Mouse (Mus musculus): ENCODE data around the gene Lmtk2. TPM values are rescaled to one million over a fixed set of nuclear protein-coding genes. Genes with fewer than 3 reads are reported as not detected.
A peak's percentile ranks its signal among the peaks of the same experiment; 100 is the strongest.

Lmtk2 gene
- polyA plus RNA-seq, 1 experiment from 2014 or later: 6.8 TPM

- Histone ChIP-seq H3K9me3 (ENCODE audit: control insufficient read depth, low read length) (no peaks in the 10 kb centered on the region), H3K4me1 (ENCODE audit: control insufficient read depth, insufficient read depth, low read length) (peaks cover 6% of the 10 kb centered on the region; the same call in 1 of the 2 replicates), H3K4me3 (ENCODE audit: low read length) (no peak overlapping the region), H3K9ac (ENCODE audit: low read depth, low read length) (no peak overlapping the region), H3K4me2 (replicated peaks; ENCODE audit: low read depth, low read length) (no peak overlapping the region), H3K27me3 (ENCODE audit: control insufficient read depth, insufficient read depth, low read length) (no peaks in the 10 kb centered on the region), H3K27ac (ENCODE audit: low read depth, low read length) (no peak overlapping the region), H3K36me3 (ENCODE audit: control insufficient read depth, insufficient read depth, low read length) (peaks cover 6% of the 10 kb centered on the region; the same call in 1 of the 2 replicates)
- no peak for ATAC-seq (ENCODE audit: low FRiP score, low TSS enrichment)
- WGBS: 75% methylated on average over 7 of the region's 7 CpGs
Observed at GRCm38 (mm10) chr5:144189327-144189726, 89.1 kb downstream of the Lmtk2 start.

GRCm38 (mm10) chr5:144189950-144190583 is 89.8 kb downstream of the Lmtk2 start, which contains the start of gene Bhlha15:
Gene Bhlha15 (plus strand): TSS chr5:144190286.
- H3K4me1 ChIP-seq (ENCODE audit: control insufficient read depth, insufficient read depth, low read length): peaks cover 6% of the 10 kb centered on the region; the same call in 1 of the 2 replicates
- 2% methylated on average over 23 of the region's 26 CpGs for WGBS
- H3K9ac ChIP-seq (ENCODE audit: low read depth, low read length): no peak within 1 kb of the TSS
- no peaks in the 10 kb centered on the region for H3K27me3 ChIP-seq (ENCODE audit: control insufficient read depth, insufficient read depth, low read length)
- H3K4me3 ChIP-seq (ENCODE audit: low read length): peak within 1 kb of the TSS; percentile 27
- H3K9me3 ChIP-seq (ENCODE audit: control insufficient read depth, low read length): no peaks in the 10 kb centered on the region
- peaks cover 2% of the 10 kb centered on the region; the same call in 1 of the 2 replicates for H3K36me3 ChIP-seq (ENCODE audit: control insufficient read depth, insufficient read depth, low read length)
- H3K27ac ChIP-seq (ENCODE audit: low read depth, low read length): no peak within 1 kb of the TSS
- ATAC-seq (ENCODE audit: low FRiP score, low TSS enrichment): peak; percentile 69
- peak within 1 kb of the TSS; percentile 59 for H3K4me2 ChIP-seq (replicated peaks; ENCODE audit: low read depth, low read length)

GRCm38 (mm10) chr5:144191026-144191425 is 90.8 kb downstream of the Lmtk2 start:
- no peak for ATAC-seq (ENCODE audit: low FRiP score, low TSS enrichment)
- no peak overlapping the region for H3K9ac ChIP-seq (ENCODE audit: low read depth, low read length)
- H3K4me1 ChIP-seq (ENCODE audit: control insufficient read depth, insufficient read depth, low read length): peaks cover 6% of the 10 kb centered on the region; the same call in 1 of the 2 replicates
- no peak overlapping the region for H3K4me2 ChIP-seq (replicated peaks; ENCODE audit: low read depth, low read length)
- 54% methylated on average over 23 of the region's 23 CpGs for WGBS
- H3K4me3 ChIP-seq (ENCODE audit: low read length): no peak overlapping the region
- H3K9me3 ChIP-seq (ENCODE audit: control insufficient read depth, low read length): no peaks in the 10 kb centered on the region
- H3K27ac ChIP-seq (ENCODE audit: low read depth, low read length): no peak overlapping the region
- no peaks in the 10 kb centered on the region for H3K27me3 ChIP-seq (ENCODE audit: control insufficient read depth, insufficient read depth, low read length)
- H3K36me3 ChIP-seq (ENCODE audit: control insufficient read depth, insufficient read depth, low read length): 0 out of 2 replicates have a peak, but pooled peaks cover under 1% of the 10 kb centered on the region

- no peak for ATAC-seq (ENCODE audit: low FRiP score, low TSS enrichment)
- Histone ChIP-seq H3K4me2 (replicated peaks; ENCODE audit: low read depth, low read length) (no peak overlapping the region), H3K4me3 (ENCODE audit: low read length) (no peak overlapping the region), H3K9me3 (ENCODE audit: control insufficient read depth, low read length) (no peaks in the 10 kb centered on the region), H3K36me3 (ENCODE audit: control insufficient read depth, insufficient read depth, low read length) (no peaks in the 10 kb centered on the region; the same call in 1 of the 2 replicates), H3K27me3 (ENCODE audit: control insufficient read depth, insufficient read depth, low read length) (no peaks in the 10 kb centered on the region), H3K9ac (ENCODE audit: low read depth, low read length) (no peak overlapping the region), H3K4me1 (ENCODE audit: control insufficient read depth, insufficient read depth, low read length) (peaks cover 6% of the 10 kb centered on the region; the same call in 1 of the 2 replicates), H3K27ac (ENCODE audit: low read depth, low read length) (no peak overlapping the region)
- WGBS: 75% methylated on average over 6 of the region's 6 CpGs
Observed at GRCm38 (mm10) chr5:144192673-144193072, 92.4 kb downstream of the Lmtk2 start.

GRCm38 (mm10) chr5:144194416-144194815 is 94.2 kb downstream of the Lmtk2 start:
- H3K4me2 ChIP-seq (replicated peaks; ENCODE audit: low read depth, low read length): no peak overlapping the region
- H3K36me3 ChIP-seq (ENCODE audit: control insufficient read depth, insufficient read depth, low read length): no peaks in the 10 kb centered on the region; the same call in 1 of the 2 replicates
- H3K27ac ChIP-seq (ENCODE audit: low read depth, low read length): no peak overlapping the region
- H3K9ac ChIP-seq (ENCODE audit: low read depth, low read length): no peak overlapping the region
- peaks cover 6% of the 10 kb centered on the region; the same call in 1 of the 2 replicates for H3K4me1 ChIP-seq (ENCODE audit: control insufficient read depth, insufficient read depth, low read length)
- WGBS: 75% methylated on average over 7 of the region's 7 CpGs
- H3K4me3 ChIP-seq (ENCODE audit: low read length): no peak overlapping the region
- no peaks in the 10 kb centered on the region for H3K9me3 ChIP-seq (ENCODE audit: control insufficient read depth, low read length)
- no peaks in the 10 kb centered on the region for H3K27me3 ChIP-seq (ENCODE audit: control insufficient read depth, insufficient read depth, low read length)
- ATAC-seq (ENCODE audit: low FRiP score, low TSS enrichment): no peak

- no peaks in the 10 kb centered on the region for H3K9me3 ChIP-seq (ENCODE audit: control insufficient read depth, low read length)
- H3K36me3 ChIP-seq (ENCODE audit: control insufficient read depth, insufficient read depth, low read length): no peaks in the 10 kb centered on the region; the same call in 1 of the 2 replicates
- 90% methylated on average over 8 of the region's 8 CpGs for WGBS
- no peak overlapping the region for H3K9ac ChIP-seq (ENCODE audit: low read depth, low read length)
- H3K27ac ChIP-seq (ENCODE audit: low read depth, low read length): no peak overlapping the region
- H3K27me3 ChIP-seq (ENCODE audit: control insufficient read depth, insufficient read depth, low read length): no peaks in the 10 kb centered on the region
- no peak for ATAC-seq (ENCODE audit: low FRiP score, low TSS enrichment)
- peaks cover under 1% of the 10 kb centered on the region; the same call in 1 of the 2 replicates for H3K4me1 ChIP-seq (ENCODE audit: control insufficient read depth, insufficient read depth, low read length)
- no peak overlapping the region for H3K4me2 ChIP-seq (replicated peaks; ENCODE audit: low read depth, low read length)
- H3K4me3 ChIP-seq (ENCODE audit: low read length): no peak overlapping the region
Observed at GRCm38 (mm10) chr5:144195567-144195966, 95.3 kb downstream of the Lmtk2 start.

GRCm38 (mm10) chr5:144200616-144201015 is 100.4 kb downstream of the Lmtk2 start:
- Histone ChIP-seq H3K9me3 (ENCODE audit: control insufficient read depth, low read length) (peaks cover 3% of the 10 kb centered on the region; the same call in 1 of the 2 replicates), H3K27ac (ENCODE audit: low read depth, low read length) (no peak overlapping the region), H3K4me2 (replicated peaks; ENCODE audit: low read depth, low read length) (no peak overlapping the region), H3K9ac (ENCODE audit: low read depth, low read length) (no peak overlapping the region), H3K36me3 (ENCODE audit: control insufficient read depth, insufficient read depth, low read length) (peaks cover 21% of the 10 kb centered on the region), H3K4me3 (ENCODE audit: low read length) (no peak overlapping the region), H3K27me3 (ENCODE audit: control insufficient read depth, insufficient read depth, low read length) (no peaks in the 10 kb centered on the region), H3K4me1 (ENCODE audit: control insufficient read depth, insufficient read depth, low read length) (no peaks in the 10 kb centered on the region)
- WGBS: 84% methylated on average over 11 of the region's 11 CpGs
- no peak for ATAC-seq (ENCODE audit: low FRiP score, low TSS enrichment)

- H3K27ac ChIP-seq (ENCODE audit: low read depth, low read length): no peak overlapping the region
- no peaks in the 10 kb centered on the region for H3K27me3 ChIP-seq (ENCODE audit: control insufficient read depth, insufficient read depth, low read length)
- 98% methylated on average over 6 of the region's 6 CpGs for WGBS
- H3K4me1 ChIP-seq (ENCODE audit: control insufficient read depth, insufficient read depth, low read length): no peaks in the 10 kb centered on the region
- no peak overlapping the region for H3K9ac ChIP-seq (ENCODE audit: low read depth, low read length)
- ATAC-seq (ENCODE audit: low FRiP score, low TSS enrichment): no peak
- H3K9me3 ChIP-seq (ENCODE audit: control insufficient read depth, low read length): peaks cover 3% of the 10 kb centered on the region; the same call in 1 of the 2 replicates
- no peak overlapping the region for H3K4me3 ChIP-seq (ENCODE audit: low read length)
- no peak overlapping the region for H3K4me2 ChIP-seq (replicated peaks; ENCODE audit: low read depth, low read length)
- peaks cover 29% of the 10 kb centered on the region for H3K36me3 ChIP-seq (ENCODE audit: control insufficient read depth, insufficient read depth, low read length)
Observed at GRCm38 (mm10) chr5:144202430-144202829, 102.2 kb downstream of the Lmtk2 start.

GRCm38 (mm10) chr5:144203398-144203959 is 103.2 kb downstream of the Lmtk2 start:
- peaks cover 31% of the 10 kb centered on the region for H3K36me3 ChIP-seq (ENCODE audit: control insufficient read depth, insufficient read depth, low read length)
- ATAC-seq (ENCODE audit: low FRiP score, low TSS enrichment): no peak
- H3K9ac ChIP-seq (ENCODE audit: low read depth, low read length): no peak overlapping the region
- peaks cover 3% of the 10 kb centered on the region; the same call in 1 of the 2 replicates for H3K9me3 ChIP-seq (ENCODE audit: control insufficient read depth, low read length)
- H3K4me1 ChIP-seq (ENCODE audit: control insufficient read depth, insufficient read depth, low read length): no peaks in the 10 kb centered on the region
- H3K27me3 ChIP-seq (ENCODE audit: control insufficient read depth, insufficient read depth, low read length): no peaks in the 10 kb centered on the region
- H3K4me2 ChIP-seq (replicated peaks; ENCODE audit: low read depth, low read length): no peak overlapping the region
- no peak overlapping the region for H3K27ac ChIP-seq (ENCODE audit: low read depth, low read length)
- H3K4me3 ChIP-seq (ENCODE audit: low read length): no peak overlapping the region
- 94% methylated on average over 10 of the region's 10 CpGs for WGBS
